Mouse (Mus musculus) activated CD4-positive, CD25-positive, alpha-beta regulatory T cell, adult 9 weeks (primary cell): Measurements from ENCODE around the gene Six2. TPM values are rescaled to one million over a fixed set of nuclear protein-coding genes. Genes with fewer than 3 reads are reported as not detected.

Experiments used
- polyA plus RNA-seq: library from polyadenylated mRNA; unstranded; fragments of 100-300 nt; shearing (Covaris generic); gene quantifications from one replicate; pipeline ENCODE4 v1.2.1, GENCODE M21; 2017

The Six2 gene
- polyA plus RNA-seq = not detected

DNA sequence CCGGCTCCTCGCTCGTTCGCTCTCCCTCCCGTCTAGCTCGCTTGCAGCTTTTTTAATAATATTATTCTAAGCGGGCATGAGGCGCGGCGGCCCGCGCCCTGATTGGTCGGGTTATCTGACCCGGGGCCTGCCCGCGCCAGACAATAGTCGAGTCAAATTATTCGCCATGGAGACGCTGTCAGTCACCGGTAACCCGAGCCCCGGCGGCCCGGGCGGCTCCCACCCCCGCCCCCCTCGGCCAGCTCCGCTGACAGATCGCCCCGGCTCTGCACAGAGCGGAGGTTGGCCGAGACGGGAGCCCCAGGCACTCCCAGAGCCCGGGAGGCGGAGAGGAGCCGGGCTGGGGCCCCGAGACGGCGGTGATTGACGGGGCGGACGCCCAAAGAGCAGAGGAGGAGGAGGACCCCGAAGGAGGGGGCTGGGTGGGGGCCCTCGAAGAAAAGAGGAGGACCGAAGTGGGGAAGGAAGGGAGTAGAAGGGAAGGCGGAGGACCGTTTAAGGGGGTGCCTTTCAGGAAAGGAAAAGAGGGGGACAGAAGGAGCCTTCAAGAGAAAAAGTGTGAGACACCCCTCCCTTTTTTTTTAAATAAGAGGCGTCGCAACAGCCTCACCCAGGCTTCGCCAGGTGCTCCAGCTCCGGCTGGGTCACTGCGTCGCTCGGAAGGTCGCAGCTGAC lies at the start of gene Six2:
Six2 (minus strand) TSS at position 39 of the 675 bp plus-strand sequence.

Other genes with a start within 250 kb of the Six2 start
- gene Six3, start 74.7 kb downstream of the Six2 start, polyA plus RNA-seq = not detected